Mouse (Mus musculus) myocyte (in vitro differentiated cells): ENCODE measurements around the gene Slc34a2.

Experiments used
- CEBPB ChIP-seq: IDR thresholded peaks from 2 replicates; pipeline ENCODE4 v1.6.1; 2011; ENCODE audit warnings: mild to moderate bottlenecking, moderate library complexity; ENCODE audit not compliant: poor library complexity, insufficient read depth, severe bottlenecking
- E2F4 ChIP-seq: IDR thresholded peaks from one replicate; pipeline ENCODE4 v1.6.1; 2011; ENCODE audit warnings: mild to moderate bottlenecking, control low read depth, moderate library complexity; ENCODE audit not compliant: insufficient read depth
- MAX ChIP-seq: IDR thresholded peaks from one replicate; pipeline ENCODE4 v1.6.1; 2011; ENCODE audit warnings: low read depth, mild to moderate bottlenecking, control low read depth
- MYOD1 ChIP-seq, 3 experiments: IDR thresholded peaks; one replicate each; pipeline ENCODE4 v1.6.1; 2011; ENCODE audit warnings: control low read depth in 2 of 3, low read depth in 2 of 3, mild to moderate bottlenecking in 2 of 3, moderate library complexity in 1 of 3; ENCODE audit not compliant: insufficient read length in 2 of 3, control insufficient read depth in 1 of 3
- POLR2A ChIP-seq: IDR thresholded peaks from one replicate; pipeline ENCODE4 v1.6.1; 2011; ENCODE audit warnings: low read depth, mild to moderate bottlenecking, control low read depth, moderate library complexity; ENCODE audit not compliant: insufficient read length
- POLR2AphosphoS2 ChIP-seq: IDR thresholded peaks from one replicate; pipeline ENCODE4 v1.6.1; 2011; ENCODE audit warnings: low read depth, control low read depth; ENCODE audit not compliant: insufficient read length
- SRF ChIP-seq: IDR thresholded peaks from one replicate; pipeline ENCODE4 v1.6.1; 2011; ENCODE audit warnings: low read depth; ENCODE audit not compliant: control insufficient read depth, insufficient read length
- TCF12 ChIP-seq: IDR thresholded peaks from one replicate; pipeline ENCODE4 v1.6.1; 2011; ENCODE audit warnings: mild to moderate bottlenecking, control low read depth; ENCODE audit not compliant: poor library complexity, insufficient read depth, severe bottlenecking
- TCF3 ChIP-seq: IDR thresholded peaks from one replicate; pipeline ENCODE4 v1.6.1; 2011; ENCODE audit warnings: low read depth, control low read depth; ENCODE audit not compliant: insufficient read length
- USF1 ChIP-seq: IDR thresholded peaks from one replicate; pipeline ENCODE4 v1.6.1; 2011; ENCODE audit warnings: low read depth, mild to moderate bottlenecking, control low read depth, moderate library complexity

GRCm38 (mm10) chr5:53037781-53038180 lies at the start of gene Slc34a2:
- TF ChIP-seq POLR2A, result no peak
- TF ChIP-seq USF1, result no peak
- TF ChIP-seq MAX, result no peak
- no peak for TF ChIP-seq TCF12
- TF ChIP-seq POLR2AphosphoS2, result no peak
- TF ChIP-seq E2F4, result no peak
- TF ChIP-seq SRF, result no peak
- no peak for TF ChIP-seq MYOD1 (IDR thresholded peaks at IDR 0.05; ENCODE audit: control insufficient read depth in 1 of 3, insufficient read length in 2 of 3, low read depth in 2 of 3)
- no peak for TF ChIP-seq TCF3
- TF ChIP-seq CEBPB, result no peak
